Mouse (Mus musculus) CH12.LX (cell line): ENCODE results near the gene Car3. TPM values are rescaled to one million over a fixed set of nuclear protein-coding genes. Genes with fewer than 3 reads are reported as not detected.
A peak's percentile ranks its signal among the peaks of the same experiment; 100 is the strongest.

ENCODE experiments used
- DNase-seq: peaks from one replicate; pipeline ENCODE4 v3.0.0-alpha.2; 2013; ENCODE audit errors: extremely low read depth
- H3K27ac ChIP-seq: 2 replicates; pipeline ENCODE4 v1.5.1; 2012; ENCODE audit warnings: low read depth, mild to moderate bottlenecking, control low read depth, moderate library complexity; ENCODE audit not compliant: insufficient read depth
- H3K27me3 ChIP-seq: replicated peaks from 2 replicates; pipeline ENCODE3; 2012; ENCODE audit warnings: inconsistent platforms
- H3K36me3 ChIP-seq, 2 experiments: replicated peaks in 1 of 2; 2 replicates each; pipeline versions ENCODE3 to v1.6.1; 2012; ENCODE audit warnings: inconsistent platforms in 1 of 2, low read length in 1 of 2, mild to moderate bottlenecking in 1 of 2, mixed read lengths in 1 of 2, moderate library complexity in 1 of 2; ENCODE audit not compliant: control insufficient read depth in 1 of 2, insufficient read depth in 1 of 2
- H3K4me1 ChIP-seq, 2 experiments: 2 replicates each; pipeline ENCODE4 v1.6.1; 2012; ENCODE audit warnings: inconsistent platforms in 1 of 2, moderate library complexity in 1 of 2; ENCODE audit not compliant: insufficient read depth in 2 of 2, control insufficient read depth in 1 of 2
- H3K4me2 ChIP-seq: 2 replicates; pipeline ENCODE4 v1.6.1; 2012; ENCODE audit warnings: low read depth, mild to moderate bottlenecking, control low read depth; ENCODE audit not compliant: poor library complexity, insufficient read depth, severe bottlenecking
- H3K4me3 ChIP-seq, 3 experiments: fragments of 150-350 bp in 1 of 3; sonication (generic) in 1 of 3; replicated peaks in 1 of 3; 2 replicates each; pipeline versions ENCODE3 to v1.5.1; 2011 to 2012; ENCODE audit warnings: low read depth in 2 of 3, low read length in 2 of 3, mild to moderate bottlenecking in 2 of 3, moderate library complexity in 2 of 3, control low read depth in 1 of 3, improper control_type of control experiment in 1 of 3, inconsistent platforms in 1 of 3, mixed read lengths in 1 of 3; ENCODE audit not compliant: poor library complexity in 1 of 3
- H3K79me2 ChIP-seq: replicated peaks from 2 replicates; pipeline ENCODE4 v1.6.1; 2012; ENCODE audit warnings: mild to moderate bottlenecking, moderate library complexity; ENCODE audit not compliant: control insufficient read depth, poor library complexity, insufficient read depth, severe bottlenecking; ENCODE audit errors: extremely low read depth
- H3K9ac ChIP-seq: 2 replicates; pipeline ENCODE4 v1.6.1; 2012; ENCODE audit warnings: low read depth, mild to moderate bottlenecking, control low read depth, moderate library complexity; ENCODE audit not compliant: insufficient read depth
- H3K9me3 ChIP-seq: replicated peaks from 2 replicates; pipeline ENCODE3; 2012; ENCODE audit warnings: low read length, inconsistent platforms, mixed read lengths
- CTCF ChIP-seq, 2 experiments: IDR thresholded peaks in 1 of 2; conservative IDR thresholded peaks in 1 of 2; 2 replicates each; pipeline ENCODE4 v1.5.1; 2011 to 2012; ENCODE audit warnings: low read depth in 2 of 2, low read length in 2 of 2, improper control_type of control experiment in 1 of 2, inconsistent platforms in 1 of 2, mild to moderate bottlenecking in 1 of 2, moderate library complexity in 1 of 2
- E2F4 ChIP-seq: IDR thresholded peaks from 2 replicates; pipeline ENCODE4 v1.6.1; 2011; ENCODE audit warnings: low read depth, low read length, improper control_type of control experiment; ENCODE audit not compliant: insufficient replicate concordance
- ELF1 ChIP-seq: IDR thresholded peaks from 2 replicates; pipeline ENCODE4 v1.6.1; 2014; ENCODE audit warnings: low read depth, mild to moderate bottlenecking, inconsistent platforms, low read length, improper control_type of control experiment
- EP300 ChIP-seq: IDR thresholded peaks from 2 replicates; pipeline ENCODE4 v1.6.1; 2011; ENCODE audit warnings: low read length, improper control_type of control experiment
- ETS1 ChIP-seq: conservative IDR thresholded peaks from 2 replicates; pipeline ENCODE4 v1.6.1; 2012; ENCODE audit warnings: low read depth, mild to moderate bottlenecking, inconsistent platforms, low read length, improper control_type of control experiment, moderate library complexity
- IRF4 ChIP-seq: IDR thresholded peaks from 2 replicates; pipeline ENCODE4 v1.6.1; 2014; ENCODE audit warnings: low read depth, mild to moderate bottlenecking, inconsistent platforms, low read length, improper control_type of control experiment
- KAT2A ChIP-seq: IDR thresholded peaks from 2 replicates; pipeline ENCODE4 v1.6.1; 2012; ENCODE audit warnings: low read length, improper control_type of control experiment, inconsistent platforms; ENCODE audit not compliant: insufficient replicate concordance
- MEF2A ChIP-seq: IDR thresholded peaks from 2 replicates; pipeline ENCODE4 v1.6.1; 2014; ENCODE audit warnings: low read depth, mild to moderate bottlenecking, inconsistent platforms, low read length, improper control_type of control experiment, borderline replicate concordance
- MXI1 ChIP-seq: IDR thresholded peaks from 2 replicates; pipeline ENCODE4 v1.6.1; 2011; ENCODE audit warnings: mild to moderate bottlenecking, low read depth, low read length, improper control_type of control experiment
- NELFE ChIP-seq: IDR thresholded peaks from 2 replicates; pipeline ENCODE4 v1.6.1; 2011; ENCODE audit warnings: low read depth, low read length, improper control_type of control experiment
- SIN3A ChIP-seq: IDR thresholded peaks from 2 replicates; pipeline ENCODE4 v1.6.1; 2012; ENCODE audit warnings: low read length, improper control_type of control experiment, inconsistent platforms
- TCF12 ChIP-seq: IDR thresholded peaks from 2 replicates; pipeline ENCODE4 v1.6.1; 2014; ENCODE audit warnings: low read depth, mild to moderate bottlenecking, inconsistent platforms, low read length, improper control_type of control experiment
- USF1 ChIP-seq: IDR thresholded peaks from 2 replicates; pipeline ENCODE4 v1.6.1; 2014; ENCODE audit warnings: low read depth, mild to moderate bottlenecking, inconsistent platforms, low read length, improper control_type of control experiment
- ZC3H11A ChIP-seq: IDR thresholded peaks from 2 replicates; pipeline ENCODE4 v1.6.1; 2012; ENCODE audit warnings: low read depth, mild to moderate bottlenecking, inconsistent platforms, low read length, improper control_type of control experiment
- ZKSCAN1 ChIP-seq: IDR thresholded peaks from 2 replicates; pipeline ENCODE4 v1.6.1; 2012; ENCODE audit warnings: low read depth, inconsistent platforms, low read length, improper control_type of control experiment, borderline replicate concordance
- dilution Hi-C: fragments of 300-500 bp; cut with MboI; formaldehyde crosslinking; loops from 2 replicates; pipeline ENCODE4 v1.14.3; 2020; ENCODE audit warnings: low sequenced_read_pairs; ENCODE audit not compliant: extremely low pct_unique_long_range_greater_than_20kb, extremely low pct_ligation_motif_present
- in situ Hi-C: fragments of 300-500 bp; cut with MboI; formaldehyde crosslinking; loops from 3 replicates; pipeline ENCODE4 v1.14.3; 2019; ENCODE audit warnings: low sequenced_read_pairs, low pct_ligation_motif_present, low pct_unique_long_range_greater_than_20kb, mixed read lengths
- polyA plus RNA-seq: library from polyadenylated mRNA; unstranded; fragments of >175 nt; gene quantifications from 2 replicates; pipeline ENCODE4 v1.2.1, GENCODE M21; 2012; ENCODE audit warnings: low read depth; ENCODE audit not compliant: insufficient read length
- total RNA-seq, 2 experiments: library from RNA; depleted of rRNA; stranded (reverse); fragments of 300-350 nt in 1 of 2; fragments of >200 nt in 1 of 2; gene quantifications; 2 replicates each; pipeline ENCODE4 v1.2.3; 2012 to 2014

Car3 gene
- total and polyA plus RNA-seq, 3 experiments: 0.27 to 0.97 TPM; not detected in 1

- in situ Hi-C loops (loop anchor here (5.0 to 25.0 kb wide), 4 partner anchors 183 to 494 kb away; no protein-coding TSS in a partner anchor), dilution Hi-C loops (no loop called here)
- no peak overlapping the region for H3K9ac ChIP-seq
These were observed 16.0 kb downstream of the Car3 start for GRCm38 (mm10) chr3:14879293-14879692.

DNA sequence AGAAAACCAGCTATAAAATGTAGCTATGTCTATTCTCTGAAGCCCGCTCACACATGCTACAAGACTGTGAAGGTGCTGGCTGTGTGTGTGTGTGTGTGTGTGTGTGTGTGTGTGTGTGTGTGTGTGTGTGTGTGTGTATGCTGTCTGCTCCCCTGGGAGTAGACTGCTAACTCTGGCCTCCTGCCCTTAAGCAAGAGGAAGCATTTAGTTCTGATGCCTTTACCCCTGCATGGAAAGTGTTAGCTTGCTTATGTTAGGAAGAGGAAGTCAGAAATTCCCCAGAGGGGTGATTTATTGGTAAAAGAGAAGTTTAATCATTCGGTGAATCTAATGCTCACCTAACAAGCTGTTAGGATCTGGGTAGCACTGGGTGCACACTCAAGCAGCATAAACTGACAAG lies 17.0 kb downstream of the Car3 start:
- H3K36me3 ChIP-seq: no peaks in the 10 kb centered on the region
- no peak overlapping the region for H3K27ac ChIP-seq
- no peak for TF ChIP-seq KAT2A
- TF ChIP-seq ETS1: peak; percentile 62
- peak; percentile 61; the same call in 1 of the 2 replicates for TF ChIP-seq IRF4
- peak; percentile 17; the same call in 1 of the 2 replicates for TF ChIP-seq TCF12
- no peak for TF ChIP-seq NELFE
- TF ChIP-seq MXI1: no peak
- TF ChIP-seq USF1: no peak
- peak; percentile 77 for TF ChIP-seq MEF2A
- TF ChIP-seq EP300: peak; percentile 88
- no peak overlapping the region for H3K4me3 ChIP-seq
- H3K4me1 ChIP-seq: peaks cover 13 to 41% of the 10 kb centered on the region in 2 experiments
- no peaks in the 10 kb centered on the region for H3K9me3 ChIP-seq
- no peak overlapping the region for H3K9ac ChIP-seq
- in situ Hi-C loops (loop anchor here (25.0 kb wide), 1 partner anchor 182 kb away; no protein-coding TSS in a partner anchor), dilution Hi-C loops (no loop called here)
- H3K4me2 ChIP-seq: peak overlapping the region; percentile 50; the same call in 1 of the 2 replicates
- DNase-seq: peak; percentile 90
- H3K79me2 ChIP-seq: no peaks in the 10 kb centered on the region
- no peaks in the 10 kb centered on the region for H3K27me3 ChIP-seq

More at GRCm38 (mm10) chr3:14879293-14879692, 16.0 kb downstream of the Car3 start:
- Histone ChIP-seq H3K27me3 (no peaks in the 10 kb centered on the region), H3K79me2 (no peaks in the 10 kb centered on the region), H3K27ac (no peak overlapping the region), H3K36me3 (no peaks in the 10 kb centered on the region), H3K4me3 (no peak overlapping the region), H3K9me3 (no peaks in the 10 kb centered on the region), H3K4me1 (peaks cover 13 to 41% of the 10 kb centered on the region in 2 experiments), H3K4me2 (no peak overlapping the region)
- no peak for DNase-seq
- TF ChIP-seq ZKSCAN1 (no peak), SIN3A (no peak), TCF12 (no peak), CTCF (conservative IDR thresholded peaks at IDR 0.05 in 1 of 2, IDR thresholded peaks at IDR 0.05 in 1 of 2; ENCODE audit: low read depth in 2 of 2, low read length in 2 of 2) (no peak), E2F4 (no peak), ZC3H11A (no peak), ELF1 (no peak)
